Mouse (Mus musculus) midbrain, embryonic 16.5 days (tissue): ENCODE measurements around the gene Tlr9. TPM values are rescaled to one million over a fixed set of nuclear protein-coding genes. Genes with fewer than 3 reads are reported as not detected.

Experiments
- ATAC-seq: fragments of 200-750 bp; cut with Nextera tagmentation; 2 replicates; pipeline ENCODE4 v1.8.0; 2017; ENCODE audit warnings: moderate TSS enrichment
- H3K27ac ChIP-seq: fragments of 300-500 bp; sonication (generic); 2 replicates; pipeline ENCODE4 v1.5.1; 2014; ENCODE audit warnings: mild to moderate bottlenecking, low read length, mixed read lengths
- H3K27me3 ChIP-seq: fragments of 300-500 bp; sonication (generic); 2 replicates; pipeline ENCODE4 v1.6.1; 2014; ENCODE audit warnings: low read depth, low read length, mixed read lengths; ENCODE audit not compliant: control insufficient read depth, insufficient read depth
- H3K36me3 ChIP-seq: fragments of 300-500 bp; sonication (generic); 2 replicates; pipeline ENCODE4 v1.6.1; 2014; ENCODE audit warnings: mild to moderate bottlenecking, low read length, moderate library complexity, mixed read lengths; ENCODE audit not compliant: control insufficient read depth, insufficient read depth
- H3K4me1 ChIP-seq: fragments of 300-500 bp; sonication (generic); 2 replicates; pipeline ENCODE4 v1.6.1; 2014; ENCODE audit warnings: mild to moderate bottlenecking, low read length, mixed read lengths; ENCODE audit not compliant: control insufficient read depth, insufficient read depth
- H3K4me2 ChIP-seq: fragments of 300-500 bp; sonication (generic); 2 replicates; pipeline ENCODE4 v1.6.1; 2014; ENCODE audit warnings: mild to moderate bottlenecking, low read length, mixed read lengths
- H3K4me3 ChIP-seq: fragments of 300-500 bp; sonication (generic); 2 replicates; pipeline ENCODE4 v1.5.1; 2014; ENCODE audit warnings: low read depth, mild to moderate bottlenecking, low read length, moderate library complexity, mixed read lengths
- H3K9ac ChIP-seq: fragments of 300-500 bp; sonication (generic); 2 replicates; pipeline ENCODE4 v1.6.1; 2014; ENCODE audit warnings: low read depth, low read length, mixed read lengths
- H3K9me3 ChIP-seq: fragments of 300-500 bp; sonication (generic); replicated peaks from 2 replicates; pipeline ENCODE4 v1.6.1; 2014; ENCODE audit warnings: mild to moderate bottlenecking, low read length, mixed read lengths; ENCODE audit not compliant: control insufficient read depth, poor library complexity, severe bottlenecking
- WGBS: fragments of 180-500 bp; shearing (Covaris S2); extraction: QIAGEN DNeasy Blood & Tissue Kit; methylation state at CpG from one replicate; pipeline ENCODE4 v1.1.7; 2014; 5-methylcytosine and 5-hydroxymethylcytosine counted together
- polyA plus RNA-seq: library from polyadenylated mRNA; unstranded; fragments of >200 nt; fragmentation: Nextera tagmentation; extraction: Ambion mirVana; gene quantifications from 2 replicates; pipeline ENCODE4 v1.2.1, GENCODE M21; 2015

Tlr9 gene
- not detected in 2 replicates for polyA plus RNA-seq

DNA sequence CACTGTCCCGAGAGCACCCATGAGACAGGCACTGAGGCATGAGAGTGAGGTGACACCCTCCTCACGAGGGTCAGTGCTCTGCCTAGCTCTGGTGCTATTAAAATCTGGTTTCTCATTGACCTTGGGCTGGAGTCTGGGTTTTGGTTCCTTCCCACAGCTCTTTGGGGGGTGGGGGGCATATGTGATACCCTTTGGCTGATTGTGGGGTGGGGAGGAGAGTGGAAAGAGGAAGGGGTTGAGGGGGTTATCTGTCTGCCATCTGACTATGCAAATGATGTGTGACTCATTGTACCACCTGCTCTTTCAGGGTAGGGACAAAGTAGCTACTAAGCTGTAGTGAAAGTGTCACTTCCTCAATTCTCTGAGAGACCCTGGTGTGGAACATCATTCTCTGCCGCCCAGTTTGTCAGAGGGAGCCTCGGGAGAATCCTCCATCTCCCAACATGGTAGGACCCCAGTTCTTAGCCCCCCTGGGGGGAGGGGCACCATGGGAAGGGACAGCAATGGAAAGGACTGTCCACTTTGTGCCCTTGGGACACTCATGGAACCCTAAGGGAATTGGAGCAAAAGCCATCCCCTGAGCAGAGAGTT, at the start of gene Tlr9:
TSS of gene Tlr9 (plus strand) at position 338 of the 591 bp plus-strand sequence.
- no peak for ATAC-seq
- Histone ChIP-seq H3K27ac (no peak within 1 kb of the TSS), H3K4me3 (no peak within 1 kb of the TSS), H3K4me1 (peaks cover 6% of the 10 kb centered on the region; the same call in 1 of the 2 replicates), H3K4me2 (no peak within 1 kb of the TSS), H3K36me3 (no peaks in the 10 kb centered on the region), H3K9ac (no peak within 1 kb of the TSS), H3K27me3 (no peaks in the 10 kb centered on the region), H3K9me3 (no peaks in the 10 kb centered on the region)
- WGBS: 73% methylated on average over 3 of the region's 4 CpGs

DNA sequence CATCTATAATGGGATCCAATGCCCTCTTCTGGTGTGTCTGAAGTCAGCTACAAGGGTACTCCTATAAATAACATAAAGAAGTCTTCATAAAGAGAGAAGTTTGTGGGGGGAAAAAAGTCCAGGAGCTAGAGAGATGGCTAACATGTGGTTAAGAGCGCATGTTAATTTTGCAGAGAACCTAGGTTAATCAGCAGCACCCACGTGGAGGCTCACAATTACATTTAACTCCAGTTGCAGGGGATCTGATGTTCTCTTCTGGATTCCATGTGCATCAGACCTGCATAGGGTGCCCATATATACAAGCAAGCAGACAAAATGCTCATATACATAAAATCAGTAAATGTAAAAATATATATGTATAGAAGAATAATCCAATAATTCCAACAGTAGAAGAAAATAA, 49.0 kb upstream of the Tlr9 start:
- Histone ChIP-seq H3K4me2 (peak overlapping the region; percentile 90), H3K9me3 (no peaks in the 10 kb centered on the region), H3K27me3 (no peaks in the 10 kb centered on the region), H3K4me3 (peak overlapping the region; percentile 66), H3K4me1 (peaks cover 34% of the 10 kb centered on the region), H3K36me3 (peaks cover 13% of the 10 kb centered on the region; the same call in 1 of the 2 replicates), H3K27ac (no peak overlapping the region), H3K9ac (no peak overlapping the region)
- ATAC-seq: no peak
- WGBS: 64% methylated on average over 2 of the region's 2 CpGs

DNA sequence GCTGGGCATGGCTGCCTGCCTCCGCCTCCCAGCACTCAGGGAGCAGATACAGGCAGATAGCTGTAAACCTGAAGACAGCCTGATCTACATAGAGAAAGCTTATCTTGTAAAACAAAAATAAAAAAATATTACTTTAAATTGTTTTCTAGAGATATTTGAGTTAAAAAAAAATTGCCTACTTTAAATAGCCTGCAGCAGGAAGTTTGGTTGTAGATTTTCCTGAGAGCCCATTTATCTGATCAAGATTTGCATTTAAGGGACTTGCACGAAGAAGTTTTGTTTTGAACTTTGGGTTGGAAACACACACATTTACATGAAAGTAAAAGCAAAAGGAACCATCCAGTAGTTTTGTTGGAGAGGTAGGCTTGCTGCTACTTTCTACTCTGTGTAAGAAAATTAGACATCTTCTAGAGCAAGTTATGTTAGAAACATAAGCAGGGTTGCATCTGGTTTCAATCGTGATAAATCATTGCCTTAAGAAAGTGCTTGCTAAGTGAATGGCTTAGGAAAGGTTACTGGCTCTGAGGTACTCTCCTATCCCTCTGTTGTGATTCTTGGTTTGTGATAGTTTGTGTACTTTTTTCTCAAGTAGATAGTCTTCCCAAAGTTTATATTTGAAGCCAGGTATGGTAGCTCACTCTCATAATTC, 46.7 kb upstream of the Tlr9 start:
- ATAC-seq: no peak
- WGBS: 82% methylated on average over 3 of the region's 3 CpGs
- no peak overlapping the region for H3K4me3 ChIP-seq
- H3K4me1 ChIP-seq: peaks cover 28% of the 10 kb centered on the region
- H3K27me3 ChIP-seq: no peaks in the 10 kb centered on the region
- H3K9ac ChIP-seq: no peak overlapping the region
- H3K36me3 ChIP-seq: peaks cover 13% of the 10 kb centered on the region; the same call in 1 of the 2 replicates
- H3K4me2 ChIP-seq: no peak overlapping the region
- H3K27ac ChIP-seq: no peak overlapping the region
- no peaks in the 10 kb centered on the region for H3K9me3 ChIP-seq

DNA sequence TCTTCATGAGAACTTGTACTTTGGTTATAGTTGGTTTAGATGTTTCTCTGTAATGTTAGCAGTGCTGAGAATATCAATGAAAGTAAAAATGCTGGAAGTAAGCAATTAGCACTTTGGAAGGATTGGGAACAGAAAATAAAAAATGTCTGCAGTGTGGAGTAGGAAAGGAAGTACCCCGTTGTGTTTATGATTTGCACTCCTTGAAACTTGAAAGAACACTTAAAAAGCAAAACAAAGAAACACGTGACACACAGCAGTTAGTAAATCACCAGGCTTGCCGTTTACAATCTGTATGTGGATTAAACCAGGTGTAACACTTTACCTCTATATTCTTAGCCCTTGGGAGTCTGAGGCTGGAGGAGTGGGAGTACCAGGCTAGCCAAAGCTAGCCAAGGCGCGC, 45.6 kb upstream of the Tlr9 start:
- no peak for ATAC-seq
- Histone ChIP-seq H3K9me3 (no peaks in the 10 kb centered on the region), H3K4me1 (peaks cover 28% of the 10 kb centered on the region), H3K27ac (no peak overlapping the region), H3K4me3 (no peak overlapping the region), H3K9ac (no peak overlapping the region), H3K27me3 (no peaks in the 10 kb centered on the region), H3K4me2 (no peak overlapping the region), H3K36me3 (peaks cover 13% of the 10 kb centered on the region)
- WGBS: 86% methylated on average over 5 of the region's 5 CpGs

DNA sequence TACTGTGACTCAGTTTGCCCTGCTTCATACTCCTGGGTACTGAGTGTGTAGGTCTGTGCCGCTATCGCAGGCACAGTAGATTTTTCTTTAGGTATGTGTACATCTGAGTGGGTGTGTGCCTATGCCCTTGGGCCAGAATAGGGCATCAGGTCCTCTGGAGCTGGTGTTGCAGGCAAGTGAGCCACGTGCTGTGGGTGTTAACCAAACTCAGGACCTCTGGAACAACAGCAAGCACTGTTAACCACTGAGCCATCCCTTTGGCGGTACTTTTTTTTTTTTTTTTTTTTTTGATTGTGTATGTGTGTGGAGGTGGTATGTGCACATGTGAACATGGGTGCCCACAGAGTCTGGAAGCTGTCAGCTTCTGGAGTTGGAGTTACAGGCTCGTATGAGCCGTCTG, 44.6 kb upstream of the Tlr9 start:
- Histone ChIP-seq H3K27ac (no peak overlapping the region), H3K9ac (no peak overlapping the region), H3K4me1 (peaks cover 25% of the 10 kb centered on the region), H3K36me3 (peaks cover 15% of the 10 kb centered on the region), H3K4me2 (no peak overlapping the region), H3K4me3 (no peak overlapping the region), H3K27me3 (no peaks in the 10 kb centered on the region), H3K9me3 (no peaks in the 10 kb centered on the region)
- WGBS: 94% methylated on average over 6 of the region's 6 CpGs
- ATAC-seq: no peak

DNA sequence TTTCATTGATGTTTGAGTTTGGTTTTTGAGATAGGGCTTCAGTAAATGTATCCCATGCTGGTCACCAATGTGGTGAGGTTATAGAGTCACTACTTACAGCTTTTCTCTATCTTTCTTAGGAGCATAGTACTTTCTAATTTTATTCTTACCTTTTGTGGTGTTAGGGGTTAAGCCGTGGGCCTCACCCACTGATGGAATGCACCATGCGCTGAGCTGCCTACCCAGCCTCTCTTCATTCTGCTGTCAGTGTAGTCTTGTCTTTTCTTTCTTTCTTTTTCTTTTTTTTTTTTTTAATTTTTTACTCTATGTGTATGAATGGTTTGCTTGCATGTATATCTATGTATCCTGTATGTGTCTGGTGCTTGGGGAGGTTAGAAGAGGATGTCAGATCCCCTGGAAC, 42.9 kb upstream of the Tlr9 start:
- 92% methylated on average over 2 of the region's 2 CpGs for WGBS
- peaks cover 28% of the 10 kb centered on the region for H3K36me3 ChIP-seq

DNA sequence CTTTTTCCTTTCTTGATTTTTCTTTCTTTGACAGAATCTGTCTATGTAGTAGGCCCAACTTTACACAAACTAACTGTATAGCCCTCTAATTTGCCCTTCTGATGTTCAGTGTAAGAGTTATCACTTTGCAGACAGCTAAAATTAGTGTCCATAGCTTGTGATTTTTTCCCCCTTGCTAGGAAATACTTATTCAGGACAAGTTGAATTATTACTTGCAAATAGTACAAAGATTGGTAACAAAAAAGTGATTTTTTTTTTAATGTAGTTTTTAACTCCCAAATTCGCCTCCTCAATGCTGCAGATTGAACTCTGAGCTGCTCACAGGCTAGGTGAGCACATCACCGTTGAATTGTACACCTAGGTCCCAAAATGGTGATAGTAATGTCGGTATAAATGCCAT, 42.4 kb upstream of the Tlr9 start:
- peaks cover 30% of the 10 kb centered on the region for H3K36me3 ChIP-seq
- no peak overlapping the region for H3K4me2 ChIP-seq
- ATAC-seq: no peak

More for the DNA sequence above, 42.9 kb upstream of the Tlr9 start:
- H3K27me3 ChIP-seq: no peaks in the 10 kb centered on the region
- no peak overlapping the region for H3K27ac ChIP-seq
- ATAC-seq: no peak
- H3K9me3 ChIP-seq: no peaks in the 10 kb centered on the region
- no peak overlapping the region for H3K4me3 ChIP-seq
- H3K9ac ChIP-seq: no peak overlapping the region
- no peak overlapping the region for H3K4me2 ChIP-seq
- H3K4me1 ChIP-seq: peaks cover 11% of the 10 kb centered on the region

DNA sequence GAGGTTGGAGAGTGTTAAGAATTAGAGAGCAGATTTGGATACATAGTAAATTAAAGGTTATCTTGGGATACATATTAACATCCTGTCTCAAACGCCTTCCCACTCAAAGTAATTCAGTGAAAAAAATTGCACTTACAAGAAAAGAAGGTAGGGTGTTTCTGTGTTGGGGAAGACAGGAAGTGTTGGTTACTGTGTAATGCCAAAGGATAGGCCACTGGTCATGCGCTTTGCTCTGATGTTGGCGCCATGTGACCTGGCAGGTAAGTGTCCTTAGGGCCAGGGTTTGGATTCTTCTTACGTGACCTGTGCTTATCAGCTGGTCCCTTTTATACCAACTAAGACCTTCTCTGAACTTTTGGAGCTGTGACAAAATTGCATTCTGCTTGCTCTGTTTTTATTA, 40.3 kb upstream of the Tlr9 start:
- H3K27ac ChIP-seq: no peak overlapping the region
- H3K36me3 ChIP-seq: peaks cover 45% of the 10 kb centered on the region
- H3K4me1 ChIP-seq: no peaks in the 10 kb centered on the region
- WGBS: 94% methylated on average over 4 of the region's 4 CpGs
- H3K4me3 ChIP-seq: no peak overlapping the region
- no peak overlapping the region for H3K9ac ChIP-seq
- H3K27me3 ChIP-seq: no peaks in the 10 kb centered on the region
- H3K4me2 ChIP-seq: no peak overlapping the region
- H3K9me3 ChIP-seq: no peaks in the 10 kb centered on the region
- ATAC-seq: no peak

More for the DNA sequence above, 42.4 kb upstream of the Tlr9 start:
- peaks cover 6% of the 10 kb centered on the region for H3K4me1 ChIP-seq
- no peak overlapping the region for H3K9ac ChIP-seq
- no peaks in the 10 kb centered on the region for H3K27me3 ChIP-seq
- H3K27ac ChIP-seq: no peak overlapping the region
- WGBS: 97% methylated on average over 3 of the region's 3 CpGs
- H3K4me3 ChIP-seq: no peak overlapping the region
- H3K9me3 ChIP-seq: no peaks in the 10 kb centered on the region

DNA sequence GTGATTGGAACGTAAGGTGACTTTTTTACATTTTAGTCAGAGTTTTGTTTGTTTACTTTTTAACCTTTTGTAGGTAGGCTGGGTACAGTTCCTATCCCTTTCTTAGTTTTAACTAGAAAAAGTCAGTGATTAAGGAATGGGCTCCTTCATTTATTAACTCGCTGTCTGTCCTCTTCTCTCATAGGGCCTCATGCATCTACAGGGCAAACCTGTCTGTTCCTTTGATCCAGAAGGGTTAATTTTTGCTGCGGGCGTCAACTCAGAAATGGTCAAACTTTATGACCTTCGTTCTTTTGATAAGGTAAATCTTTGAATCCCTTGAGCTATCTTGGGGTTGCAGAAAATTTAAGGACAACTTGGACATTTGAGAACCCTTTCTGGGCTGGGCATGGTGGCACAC, 38.4 kb upstream of the Tlr9 start:
- Histone ChIP-seq H3K9ac (no peak overlapping the region), H3K9me3 (no peaks in the 10 kb centered on the region), H3K27ac (no peak overlapping the region), H3K4me3 (no peak overlapping the region), H3K4me1 (no peaks in the 10 kb centered on the region), H3K36me3 (peaks cover 54% of the 10 kb centered on the region), H3K27me3 (no peaks in the 10 kb centered on the region), H3K4me2 (no peak overlapping the region)
- ATAC-seq: no peak
- 94% methylated on average over 5 of the region's 5 CpGs for WGBS
